Mouse (Mus musculus) CD8-positive naive resting alpha-beta T cell, adult 2 months (primary cell): ENCODE measurements around the gene Slfn1.
"Not testable (repeated sequence)": the region's sequence is repeated elsewhere in the genome, so short reads cannot be mapped to it uniquely, and the experiment has no call there.

Source experiments
- DNase-seq, 2 experiments: peaks; one replicate each; pipeline ENCODE4 v3.0.0; 2022; ENCODE audit warnings: low read depth in 2 of 2, low spot score in 2 of 2

The Slfn1 gene

GRCm38 (mm10) chr11:83116597-83117227 lies at the start of gene Slfn1:
Slfn1 (plus strand) TSS chr11:83116849.
- peak; percentile 44 to 57 for DNase-seq

- DNase-seq, result peak in 1 of 2 experiments; percentile 57
These were observed 48.5 kb upstream of the Slfn1 start for GRCm38 (mm10) chr11:83067982-83068694.

DNA sequence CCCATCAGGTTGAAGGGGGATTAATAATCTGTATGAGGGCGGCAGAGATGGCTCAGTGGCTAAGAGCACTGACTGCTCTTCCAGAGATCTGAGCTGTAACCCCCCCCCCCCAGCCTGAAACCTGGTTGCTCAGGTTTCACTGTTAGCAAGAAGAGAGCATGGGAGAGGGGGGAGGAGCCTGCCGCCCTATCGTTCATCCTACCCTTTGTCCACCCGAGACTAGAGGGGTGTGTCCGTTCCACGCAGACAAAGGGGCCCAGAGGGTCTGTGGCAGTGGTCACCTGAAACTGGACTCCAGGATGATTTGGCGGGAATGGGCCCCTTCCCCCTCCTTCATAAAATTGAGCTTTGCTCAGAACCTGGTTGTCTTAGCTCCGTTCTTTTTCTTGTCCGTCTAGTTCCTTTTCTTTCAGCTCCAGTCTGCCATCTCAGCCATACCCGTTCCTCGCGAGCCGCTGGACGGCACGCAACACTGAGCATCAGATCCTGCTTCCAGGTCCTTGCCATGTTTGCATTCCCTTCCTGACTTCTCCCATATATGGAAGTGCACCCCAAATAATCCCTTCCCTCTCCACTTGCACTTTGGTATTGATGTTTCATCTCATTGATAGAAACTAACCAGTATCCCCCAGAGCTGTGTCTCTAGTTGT lies 46.2 kb upstream of the Slfn1 start:
- no peak for DNase-seq

DNA sequence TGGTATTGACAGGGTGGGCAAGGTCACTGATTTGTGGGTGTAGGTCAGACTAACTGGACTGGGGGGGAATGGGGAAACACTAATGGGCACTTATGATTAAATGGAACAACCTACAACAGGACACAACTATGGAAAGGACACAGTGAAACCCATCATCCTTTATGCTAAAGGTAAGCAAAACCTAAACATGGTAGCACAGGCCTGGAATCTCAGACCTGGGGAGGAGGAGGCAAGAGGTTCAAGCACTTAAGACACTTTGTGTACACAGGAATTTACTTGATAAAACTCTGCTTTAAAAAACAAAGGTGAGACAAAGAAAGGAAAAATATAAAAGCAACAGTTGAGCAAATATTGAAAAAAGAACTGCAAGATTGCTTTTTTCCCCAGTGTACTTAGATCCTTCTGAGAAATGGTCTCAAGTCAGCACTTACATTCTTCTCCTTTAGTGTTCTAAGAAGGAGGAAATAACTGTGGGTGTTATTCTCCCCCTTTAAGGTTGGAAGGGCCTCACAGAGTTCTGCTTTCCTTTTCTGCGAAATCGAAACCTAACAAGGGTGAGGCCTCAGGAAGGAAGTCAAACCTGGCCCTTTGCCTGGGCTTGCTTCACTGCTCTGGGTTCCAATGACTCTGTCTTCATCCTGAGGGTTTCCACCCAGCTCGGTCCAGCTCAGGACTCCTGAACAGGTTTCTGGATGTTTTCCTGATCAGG lies 38.8 kb upstream of the Slfn1 start:
- DNase-seq, result peak; percentile 70 to 77

DNA sequence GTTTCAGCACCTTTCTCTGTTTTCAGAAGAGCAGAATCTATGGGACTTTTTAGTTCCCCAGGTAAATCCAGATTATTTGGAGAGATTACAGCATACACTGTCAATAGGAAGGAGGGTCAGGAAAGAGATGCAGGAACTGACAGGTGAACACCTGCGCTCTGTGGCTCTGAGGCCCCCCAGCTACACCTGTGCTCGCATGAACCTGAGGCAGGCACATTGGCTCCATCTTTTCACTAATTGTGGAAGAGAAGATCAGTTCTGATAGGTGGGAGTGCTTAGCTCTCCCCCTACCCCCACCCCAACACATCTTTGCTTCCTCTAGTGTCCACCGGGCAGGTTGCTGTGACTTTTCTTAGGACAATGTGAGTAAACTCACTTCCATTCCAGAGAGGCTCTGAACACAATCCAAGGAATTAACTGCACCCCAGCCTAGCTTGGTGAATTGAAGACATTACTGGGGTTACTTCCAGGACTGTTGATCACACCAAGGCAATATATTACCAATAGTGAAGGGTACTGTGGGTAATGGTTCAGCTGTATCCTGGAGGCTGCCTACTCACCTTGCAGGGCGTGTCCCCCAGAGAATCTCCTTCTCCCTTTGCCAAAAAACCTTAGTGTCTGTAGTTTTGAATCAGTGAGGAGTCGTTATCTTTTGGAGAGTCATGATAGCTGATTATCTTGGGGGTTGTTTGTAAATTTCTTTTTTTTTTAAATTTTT lies 38.1 kb upstream of the Slfn1 start:
- DNase-seq, result peak in 1 of 2 experiments; percentile 36

DNA sequence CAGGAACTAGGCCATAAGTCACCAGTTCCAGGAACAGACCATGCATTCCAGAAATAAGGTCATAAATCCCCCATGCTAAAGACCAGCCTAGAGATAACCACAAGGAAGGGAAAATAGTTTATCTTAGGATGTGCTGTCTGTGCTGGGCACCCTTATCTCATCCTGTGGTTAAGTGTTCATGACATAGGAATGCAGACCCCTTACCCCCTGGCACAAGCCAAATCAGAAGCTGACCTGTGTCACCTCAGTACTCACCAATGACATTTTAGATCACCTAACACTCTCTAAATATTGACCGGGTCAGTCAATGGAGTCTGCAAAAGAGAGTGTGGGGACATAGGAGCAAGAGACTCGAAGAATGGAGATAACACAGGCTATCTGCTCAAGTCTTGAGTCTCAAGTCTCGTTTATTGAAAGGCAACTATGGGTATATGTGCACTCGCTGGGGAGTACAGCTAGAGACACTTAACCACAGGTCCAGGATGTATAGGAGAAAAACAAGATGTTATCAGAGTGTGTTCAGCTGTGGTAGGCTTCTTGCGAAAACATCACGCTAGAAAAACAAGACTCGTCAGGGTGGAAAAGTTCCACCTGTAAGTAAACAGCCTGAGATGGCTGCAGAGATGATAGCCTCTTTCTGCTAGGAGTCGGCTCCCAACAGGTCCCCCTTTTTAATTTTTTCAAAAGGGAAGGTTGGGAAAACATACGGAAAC lies 37.0 kb upstream of the Slfn1 start:
- DNase-seq, result peak; percentile 77 to 78

DNA sequence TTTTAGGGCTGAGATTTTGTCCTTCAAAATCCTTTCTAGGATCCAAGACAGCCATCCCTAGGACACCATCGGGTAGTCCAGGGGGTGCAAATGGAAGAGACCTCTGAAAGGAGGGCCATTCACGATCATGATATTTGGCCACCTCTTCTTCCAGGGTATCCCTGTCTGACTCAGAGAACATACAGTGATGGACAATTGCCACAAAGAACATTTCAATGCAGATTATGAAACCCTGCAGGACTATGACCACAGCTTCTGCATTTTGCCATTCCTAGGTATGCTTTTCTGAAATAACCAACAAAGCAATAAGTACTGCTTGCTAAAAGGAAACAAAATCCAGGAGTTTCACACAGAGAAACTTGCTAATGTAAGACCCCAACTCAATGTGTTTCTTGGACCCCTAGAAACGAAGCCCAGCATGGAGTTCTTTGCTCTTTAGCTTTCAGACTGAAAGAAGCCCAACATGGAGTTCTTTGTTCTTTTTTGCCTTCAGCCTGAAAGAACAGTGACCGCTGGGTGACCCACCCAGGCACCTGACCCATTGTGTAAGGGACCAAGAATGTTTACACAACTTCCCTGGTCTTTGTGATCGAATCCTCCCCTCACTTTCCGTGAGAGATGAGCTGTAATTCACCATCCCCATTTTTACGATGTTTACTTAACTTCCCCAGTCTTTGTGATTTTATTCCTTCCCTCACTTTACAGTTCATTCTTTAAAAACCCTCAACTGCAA lies 33.7 kb upstream of the Slfn1 start:
- no peak for DNase-seq

DNA sequence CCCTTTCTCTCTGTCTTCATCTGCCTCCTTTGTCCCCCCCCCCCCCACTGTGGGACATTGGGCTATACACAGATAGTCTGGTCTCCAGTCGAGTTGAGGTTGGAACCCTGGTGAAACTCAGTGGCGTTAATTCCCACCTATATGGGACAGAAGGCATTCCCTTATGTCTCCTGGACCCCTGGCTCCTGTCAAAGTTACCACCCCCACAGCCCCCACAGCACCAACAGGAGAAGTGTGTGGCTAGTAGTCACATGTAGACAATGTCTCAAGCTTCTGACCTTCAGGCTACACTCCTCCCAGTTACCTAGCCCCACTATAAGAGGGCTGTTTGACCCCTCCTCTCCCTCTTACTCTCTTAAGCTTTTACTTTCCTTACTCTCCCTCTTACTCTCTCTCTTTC lies 32.5 kb upstream of the Slfn1 start:
- DNase-seq, result no peak

GRCm38 (mm10) chr11:83084761-83085160 lies 31.9 kb upstream of the Slfn1 start:
- DNase-seq, result no peak

GRCm38 (mm10) chr11:83115138-83115537 lies 1.5 kb upstream of the Slfn1 start:
- DNase-seq, result peak; percentile 50 to 70

DNA sequence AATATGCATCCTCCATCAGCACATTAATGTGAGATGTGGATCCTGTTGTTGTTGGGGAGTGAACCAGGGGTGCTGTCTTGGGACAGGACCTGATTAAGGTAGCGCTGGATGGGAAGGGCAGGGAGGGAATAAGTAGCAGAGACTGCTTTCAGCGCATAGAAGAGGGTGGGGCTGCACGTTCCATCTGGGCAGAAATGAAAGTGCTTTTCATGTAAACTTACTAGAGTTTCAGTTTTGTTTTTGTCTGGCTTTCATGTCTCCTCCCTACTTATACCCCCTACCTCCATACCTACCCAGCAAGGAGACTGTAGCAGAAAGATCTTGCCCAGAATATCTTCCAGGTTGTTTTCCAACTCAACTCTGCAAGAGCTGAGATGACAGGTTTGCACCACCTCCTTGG lies 1.4 kb downstream of the Slfn1 start:
- peak in 1 of 2 experiments; percentile 34 for DNase-seq

DNA sequence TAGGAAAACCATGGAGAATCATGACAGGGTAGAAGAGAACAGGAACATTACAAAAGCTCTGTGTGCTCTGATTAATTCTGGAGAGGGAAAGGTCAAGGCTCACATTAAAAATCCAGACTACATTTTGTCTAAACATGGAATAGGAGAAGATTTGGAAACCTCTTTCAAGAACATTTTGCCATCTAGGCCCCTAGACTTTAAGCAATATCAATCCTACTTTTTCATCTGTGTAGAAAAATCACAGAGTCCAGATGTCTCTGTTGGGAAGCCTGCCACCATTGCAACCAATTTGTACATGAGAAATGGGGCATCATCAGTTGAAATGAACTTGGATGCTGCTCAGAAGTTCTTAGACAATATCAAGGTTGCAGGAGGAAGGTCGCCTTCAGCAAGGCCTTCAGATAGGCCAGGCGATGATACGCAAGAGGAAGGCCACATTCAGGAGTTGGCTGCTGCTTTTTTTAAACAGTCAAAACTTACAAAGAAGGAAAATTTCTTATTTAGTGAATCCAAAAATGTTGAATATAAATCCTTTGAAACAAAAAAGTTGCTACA lies 4.6 kb downstream of the Slfn1 start:
- DNase-seq, result no peak

DNA sequence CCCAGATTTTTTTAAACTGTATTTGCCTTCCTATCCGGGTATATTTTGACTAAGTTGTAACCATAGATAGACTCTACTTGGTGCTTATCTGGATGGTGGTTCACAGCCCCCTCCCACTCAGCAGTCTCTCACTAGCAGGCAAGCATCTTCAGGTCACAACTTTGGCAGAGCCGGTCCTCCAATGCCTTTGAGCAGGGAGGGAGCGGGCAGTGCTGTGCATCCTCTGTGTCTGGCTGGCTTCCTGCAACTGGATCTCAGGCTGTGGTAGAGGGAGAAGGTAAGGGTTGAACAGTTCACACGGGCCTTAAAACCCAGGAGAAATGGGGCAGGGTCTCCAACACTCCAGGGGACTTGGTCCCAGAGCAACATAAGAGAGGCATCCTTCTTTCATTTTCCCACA lies 6.5 kb downstream of the Slfn1 start:
- no peak for DNase-seq

- no peak for DNase-seq
These were observed 8.3 kb downstream of the Slfn1 start for GRCm38 (mm10) chr11:83124906-83125305.

- DNase-seq, result not testable (repeated sequence)
These were observed 9.0 kb downstream of the Slfn1 start for GRCm38 (mm10) chr11:83125633-83126032.

DNA sequence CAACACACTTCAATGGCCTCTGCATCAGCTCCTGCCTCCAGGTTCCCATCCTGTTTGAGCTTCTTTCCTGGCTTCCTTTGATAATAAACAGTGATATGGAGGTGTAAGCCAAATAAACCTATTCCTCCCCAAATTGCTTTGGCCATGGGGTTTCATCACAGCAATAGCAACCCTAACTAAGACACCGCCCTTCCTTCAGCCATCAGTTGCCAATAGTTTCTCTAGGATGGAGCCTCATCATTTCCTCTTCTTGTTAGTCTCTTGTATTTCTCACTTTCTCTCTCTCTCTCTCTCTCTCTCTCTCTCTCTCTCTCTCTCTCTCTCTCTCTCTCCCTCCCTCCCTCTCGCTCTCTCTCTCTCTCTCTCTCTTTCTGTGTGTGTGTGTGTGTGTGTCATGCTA lies 20.6 kb downstream of the Slfn1 start:
- DNase-seq, result not testable (repeated sequence)

GRCm38 (mm10) chr11:83148939-83149338 lies 32.3 kb downstream of the Slfn1 start:
- DNase-seq, result not testable (repeated sequence)
